Comparison of ENCODE assay signal across 21 mouse cellular contexts in the genomic region with DNA sequence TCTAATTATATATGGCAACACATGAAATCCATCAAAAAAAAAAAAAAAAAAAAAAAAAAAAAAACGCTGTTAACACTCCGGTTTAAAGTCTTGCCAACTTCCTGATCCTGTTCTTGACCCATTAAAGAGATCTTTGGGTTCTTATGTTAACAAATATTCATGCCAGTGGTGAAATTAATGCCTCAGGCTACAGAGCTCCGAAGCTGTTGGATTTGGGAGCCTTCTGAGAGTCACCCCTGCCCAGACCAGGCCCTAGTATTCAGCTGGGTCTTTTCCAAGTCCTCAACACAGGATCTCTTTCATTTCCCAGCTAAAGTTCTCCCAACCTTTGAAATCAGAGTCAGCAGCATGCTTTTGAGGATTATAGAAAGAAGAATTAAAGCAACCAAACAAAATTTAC. TPM values are rescaled to one million over a fixed set of nuclear protein-coding genes. Genes with fewer than 3 reads are reported as not detected.
DNase-seq lines count a peak whose midpoint lies in the region; ATAC-seq and TF ChIP-seq lines count a peak whose summit lies in the region.
"Had no signal": no experiment of that assay in that cellular context is flagged by ENCODE, and none has a peak within 500 bp of the region (broad histone marks: within the 10 kb centered on the region; RNA-seq: fewer than 3 reads in every experiment).

No protein-coding gene starts in this region.

- H3K4me3 ChIP-seq in heart, embryonic 14.5 days (ENCODE audit: control insufficient read depth in 1 of 2, insufficient read depth in 1 of 2, low read depth in 1 of 2, low read length in 2 of 2), result no peak overlapping the region
- H3K4me3 ChIP-seq in liver, postnatal 0 days (ENCODE audit: low read depth, low read length), result no peak overlapping the region
- H3K4me3 ChIP-seq in liver, embryonic 11.5 days (ENCODE audit: low read depth, low read length), result no peak overlapping the region
- H3K4me3 ChIP-seq: forebrain, embryonic 12.5 days; hindbrain, embryonic 15.5 days; limb, embryonic 15.5 days; midbrain, embryonic 13.5 days; myocyte had no signal

- H3K27me3 ChIP-seq in heart, embryonic 14.5 days (ENCODE audit: control insufficient read depth, insufficient read depth, low read length), result no peaks in the 10 kb centered on the region
- H3K27me3 ChIP-seq in liver, postnatal 0 days (ENCODE audit: insufficient read depth, low read length), result no peaks in the 10 kb centered on the region
- H3K27me3 ChIP-seq in liver, embryonic 11.5 days (replicated peaks; ENCODE audit: control insufficient read depth, insufficient read depth, low read length), result peaks cover 8% of the 10 kb centered on the region; the same call in 1 of the 2 replicates
- H3K27me3 ChIP-seq: limb, embryonic 15.5 days had no signal

- no peak for TF ChIP-seq EP300 in liver, postnatal 0 days (IDR thresholded peaks at IDR 0.05; ENCODE audit: low read depth)

- no peak for ATAC-seq in heart, embryonic 14.5 days (ENCODE audit: insufficient number of reproducible peaks, insufficient read depth, low FRiP score, low read depth)
- ATAC-seq in liver, postnatal 0 days, result no peak
- no peak for ATAC-seq in liver, embryonic 11.5 days (replicated peaks; ENCODE audit: low FRiP score)
- ATAC-seq: midbrain, embryonic 13.5 days had no signal

- H3K9me3 ChIP-seq in heart, embryonic 14.5 days (ENCODE audit: control insufficient read depth, low read length), result no peaks in the 10 kb centered on the region
- no peaks in the 10 kb centered on the region for H3K9me3 ChIP-seq in liver, postnatal 0 days (ENCODE audit: low read length)
- no peaks in the 10 kb centered on the region for H3K9me3 ChIP-seq in liver, embryonic 11.5 days (ENCODE audit: control insufficient read depth, low read length)
- H3K9me3 ChIP-seq: forebrain, embryonic 12.5 days; hindbrain, embryonic 15.5 days; limb, embryonic 15.5 days; midbrain, embryonic 13.5 days had no signal

- H3K4me2 ChIP-seq in heart, embryonic 14.5 days (ENCODE audit: low read length), result 0 out of 2 replicates have a peak overlapping the region, but pooled peaks have one; percentile 1
- no peak overlapping the region for H3K4me2 ChIP-seq in liver, postnatal 0 days (ENCODE audit: low read depth, low read length)
- no peak overlapping the region for H3K4me2 ChIP-seq in liver, embryonic 11.5 days
- H3K4me2 ChIP-seq: forebrain, embryonic 12.5 days; hindbrain, embryonic 15.5 days; midbrain, embryonic 13.5 days had no signal

- WGBS in heart, embryonic 14.5 days, result 66% methylated on average over 3 of the region's 3 CpGs
- 61% methylated on average over 3 of the region's 3 CpGs for WGBS in liver, postnatal 0 days (ENCODE audit: insufficient replicate concordance)
- 54% methylated on average over 3 of the region's 3 CpGs for WGBS in liver, embryonic 11.5 days

- intact Hi-C loops in heart, postnatal 10 days (cut with DNase I), result no loop called here

- H3K36me3 ChIP-seq in heart, embryonic 14.5 days (ENCODE audit: control insufficient read depth, insufficient read depth, low read length), result 0 out of 2 replicates have a peak, but pooled peaks cover 7% of the 10 kb centered on the region
- no peaks in the 10 kb centered on the region for H3K36me3 ChIP-seq in liver, postnatal 0 days (replicated peaks; ENCODE audit: insufficient read depth, low read length)
- H3K36me3 ChIP-seq in liver, embryonic 11.5 days (ENCODE audit: control insufficient read depth, insufficient read depth, low read length), result no peaks in the 10 kb centered on the region
- H3K36me3 ChIP-seq: forebrain, embryonic 12.5 days; hindbrain, embryonic 15.5 days; midbrain, embryonic 13.5 days had no signal

- no peak for DNase-seq in heart, postnatal 10 days
- DNase-seq in liver, postnatal 0 days, result no peak
- no peak for DNase-seq in liver, embryonic 11.5 days (ENCODE audit: low spot score)
- peak; percentile 51 for DNase-seq in NIH3T3 (ENCODE audit: low read depth)
- peak; percentile 85 for DNase-seq in gonadal fat pad, adult 2 months (ENCODE audit: low read depth)
- no peak for DNase-seq in left cerebral cortex, adult 11 months (ENCODE audit: low spot score)
- DNase-seq in thymus, postnatal 4 days, result no peak
- DNase-seq: adrenal gland, adult 8-10 months; cerebellum, adult 11-12 months; cerebellum, postnatal 36 days had no signal

- peaks cover 29 to 31% of the 10 kb centered on the region in 2 experiments for H3K4me1 ChIP-seq in heart, embryonic 14.5 days (ENCODE audit: control insufficient read depth in 2 of 2, insufficient read depth in 2 of 2, low read length in 2 of 2)
- H3K4me1 ChIP-seq in liver, postnatal 0 days (ENCODE audit: insufficient read depth), result peaks cover 48% of the 10 kb centered on the region
- peaks cover 34% of the 10 kb centered on the region for H3K4me1 ChIP-seq in liver, embryonic 11.5 days (replicated peaks; ENCODE audit: control insufficient read depth, insufficient read depth, low read length)

- no peak for TF ChIP-seq CTCF in liver, postnatal 0 days (IDR thresholded peaks at IDR 0.05; ENCODE audit: low read depth)

- no peak overlapping the region for H3K9ac ChIP-seq in heart, embryonic 14.5 days (ENCODE audit: low read length)
- no peak overlapping the region for H3K9ac ChIP-seq in liver, postnatal 0 days (replicated peaks)
- no peak overlapping the region for H3K9ac ChIP-seq in liver, embryonic 11.5 days (ENCODE audit: low read depth, low read length)
- H3K9ac ChIP-seq: forebrain, embryonic 12.5 days; hindbrain, embryonic 15.5 days; limb, embryonic 15.5 days; midbrain, embryonic 13.5 days had no signal

- H3K27ac ChIP-seq in heart, embryonic 14.5 days (replicated peaks in 1 of 2; ENCODE audit: control insufficient read depth in 1 of 2, insufficient read depth in 1 of 2, low read depth in 2 of 2, low read length in 2 of 2), result 0 out of 4 replicates have a peak overlapping the region, but pooled peaks of 1 of the 2 experiments have one; percentile 86
- peak overlapping the region; percentile 12; the same call in 1 of the 2 replicates for H3K27ac ChIP-seq in liver, postnatal 0 days (ENCODE audit: low read depth)
- H3K27ac ChIP-seq in liver, embryonic 11.5 days (ENCODE audit: low read depth, low read length), result no peak overlapping the region
- H3K27ac ChIP-seq: macrophage; midbrain, embryonic 13.5 days had no signal

RNA-seq across cellular contexts. Expression of a gene that starts 7.8 kb away (rescaled TPM):
- polyA plus RNA-seq in heart, embryonic 14.5 days (2014; fragmentation: Nextera tagmentation; extraction: Ambion mirVana), result 58.9 and 70.7 TPM in 2 replicates
- 10 to 100 TPM; 13.1 to 14.6 TPM for total RNA-seq in heart, postnatal 10 days (2021)
- polyA plus RNA-seq in liver, postnatal 0 days (2015; fragmentation: Nextera tagmentation; extraction: Ambion mirVana), result 54.3 and 59.6 TPM in 2 replicates
- polyA plus RNA-seq in liver, embryonic 11.5 days (2014; fragmentation: Nextera tagmentation; extraction: Ambion mirVana), result 49.7 and 54.1 TPM in 2 replicates
- polyA plus RNA-seq in gonadal fat pad, adult 2 months (2012; rRNA removed), result 44.5 and 67.1 TPM in 2 replicates

RNA-seq across cellular contexts. Expression of a gene that starts 55.4 kb away (rescaled TPM):
- polyA plus RNA-seq in heart, embryonic 14.5 days (2014; fragmentation: Nextera tagmentation; extraction: Ambion mirVana), result 0.35 and 0.75 TPM in 2 replicates
- under 1 TPM in 1 of 2 experiments, not detected in 1; 0.41 TPM for total RNA-seq in heart, postnatal 10 days (2021)
- 85.5 and 94.5 TPM in 2 replicates for polyA plus RNA-seq in liver, postnatal 0 days (2015; fragmentation: Nextera tagmentation; extraction: Ambion mirVana)
- polyA plus RNA-seq in liver, embryonic 11.5 days (2014; fragmentation: Nextera tagmentation; extraction: Ambion mirVana), result 1.9 and 2.9 TPM in 2 replicates
- polyA plus RNA-seq in gonadal fat pad, adult 2 months (2012; rRNA removed), result 0.57 and 0.81 TPM in 2 replicates
- total RNA-seq: adrenal gland, adult 8-10 months; ES-E14; layer of hippocampus, adult 8-10 months; left cerebral cortex, adult 8-10 months had no signal
- polyA plus RNA-seq: forebrain, embryonic 12.5 days; macrophage; midbrain, embryonic 13.5 days; spleen, adult 2 months had no signal

Comparison
In these comparisons a context has a peak if more than half of its experiments do, and no peak if none do; other contexts are left out.
1. RNA of a gene that starts 55.4 kb away (polyA plus RNA-seq): 85.5 to 94.5 TPM in liver, postnatal 0 days; 1.9 to 2.9 TPM in liver, embryonic 11.5 days, 0.57 to 0.81 TPM in gonadal fat pad, adult 2 months and 0.35 to 0.75 TPM in heart, embryonic 14.5 days; every median in the first group is over 10 times any median in the second.
2. DNase-seq: peak in NIH3T3 (single experiment) and gonadal fat pad, adult 2 months (single experiment); none in heart, postnatal 10 days (0 of 2), liver, postnatal 0 days (single experiment), liver, embryonic 11.5 days (single experiment), left cerebral cortex, adult 11 months (single experiment) and thymus, postnatal 4 days (single experiment).